Mouse (Mus musculus): ENCODE results near the gene Ckap5. TPM values are rescaled to one million over a fixed set of nuclear protein-coding genes. Genes with fewer than 3 reads are reported as not detected.
"Not testable (repeated sequence)": the region's sequence is repeated elsewhere in the genome, so short reads cannot be mapped to it uniquely, and the experiment has no call there.

Gene Ckap5
- polyA plus RNA-seq (2015; fragmentation: Nextera tagmentation; extraction: Ambion mirVana): 54.3 and 64.1 TPM in 2 replicates

DNA sequence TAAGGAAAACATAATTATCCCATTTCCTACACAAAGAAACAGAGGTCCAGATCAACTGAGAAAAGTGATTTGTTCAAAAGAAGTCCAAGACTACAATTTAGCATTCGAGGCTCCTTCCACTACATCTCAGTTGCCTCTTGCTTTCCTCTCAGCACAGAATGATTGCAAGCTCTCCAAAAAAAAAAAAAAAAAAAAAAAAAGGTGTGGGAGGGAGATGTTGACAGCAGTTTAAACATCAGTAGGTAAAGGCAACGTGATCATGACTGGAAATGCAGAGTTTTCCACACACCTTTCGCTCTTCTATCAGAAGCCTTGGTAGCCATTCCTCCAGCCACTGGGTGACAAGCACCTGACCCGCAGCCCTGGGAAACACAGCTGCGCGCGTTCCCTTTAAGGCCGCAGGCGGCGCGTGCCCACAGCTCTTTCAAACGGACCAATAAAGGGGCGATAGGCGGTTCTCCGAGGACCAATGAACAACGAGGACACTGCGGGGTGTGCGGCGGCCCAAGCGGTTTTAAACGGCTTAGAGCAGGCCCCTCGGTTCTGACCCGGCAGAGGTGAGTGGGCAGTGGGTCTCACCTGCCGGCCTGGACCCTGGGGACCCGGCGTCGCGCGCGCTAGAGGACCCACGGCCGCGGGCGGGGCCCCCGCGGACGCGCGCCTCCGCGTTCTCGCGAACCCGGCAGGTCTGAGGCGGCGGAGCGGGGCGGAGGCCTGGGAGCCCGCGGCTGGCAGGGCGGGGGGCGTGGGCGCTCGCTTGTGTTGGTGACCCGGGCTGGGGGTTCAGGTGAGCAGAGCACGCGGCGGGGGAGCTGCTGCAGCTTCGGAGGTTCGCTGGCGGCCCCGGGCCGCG is at the start of gene Ckap5:
Ckap5 (plus strand) TSS at position 469 of the 853 bp plus-strand sequence.
- WGBS: under 1% methylated on average over 64 of the region's 64 CpGs
- Histone ChIP-seq H3K36me3 (ENCODE audit: control insufficient read depth, insufficient read depth, low read length) (0 out of 2 replicates have a peak, but pooled peaks cover 4% of the 10 kb centered on the region), H3K9me3 (replicated peaks; ENCODE audit: control insufficient read depth, low read length) (no peaks in the 10 kb centered on the region), H3K27me3 (ENCODE audit: control insufficient read depth, insufficient read depth, low read length) (no peaks in the 10 kb centered on the region), H3K4me2 (ENCODE audit: low read depth, low read length) (peak within 1 kb of the TSS; percentile 53), H3K27ac (ENCODE audit: low read length) (peak within 1 kb of the TSS; percentile 81), H3K4me3 (replicated peaks; ENCODE audit: low read length) (peak within 1 kb of the TSS; percentile 85), H3K9ac (ENCODE audit: low read length) (peak within 1 kb of the TSS; percentile 95), H3K4me1 (ENCODE audit: control insufficient read depth, insufficient read depth, low read length) (no peaks in the 10 kb centered on the region)
- ATAC-seq (ENCODE audit: insufficient read depth, low FRiP score): peak; percentile 99

- Histone ChIP-seq H3K36me3 (ENCODE audit: control insufficient read depth, insufficient read depth, low read length) (peaks cover 4% of the 10 kb centered on the region; the same call in 1 of the 2 replicates), H3K9ac (ENCODE audit: low read length) (no peak overlapping the region), H3K4me2 (ENCODE audit: low read depth, low read length) (no peak overlapping the region), H3K4me3 (replicated peaks; ENCODE audit: low read length) (no peak overlapping the region), H3K9me3 (replicated peaks; ENCODE audit: control insufficient read depth, low read length) (no peaks in the 10 kb centered on the region), H3K27me3 (ENCODE audit: control insufficient read depth, insufficient read depth, low read length) (no peaks in the 10 kb centered on the region), H3K27ac (ENCODE audit: low read length) (no peak overlapping the region), H3K4me1 (ENCODE audit: control insufficient read depth, insufficient read depth, low read length) (peaks cover 10% of the 10 kb centered on the region; the same call in 1 of the 2 replicates)
- ATAC-seq (ENCODE audit: insufficient read depth, low FRiP score): no peak
- 75% methylated on average over 7 of the region's 7 CpGs for WGBS
Observed at GRCm38 (mm10) chr2:91476841-91477240, 49.7 kb upstream of the Ckap5 start.

DNA sequence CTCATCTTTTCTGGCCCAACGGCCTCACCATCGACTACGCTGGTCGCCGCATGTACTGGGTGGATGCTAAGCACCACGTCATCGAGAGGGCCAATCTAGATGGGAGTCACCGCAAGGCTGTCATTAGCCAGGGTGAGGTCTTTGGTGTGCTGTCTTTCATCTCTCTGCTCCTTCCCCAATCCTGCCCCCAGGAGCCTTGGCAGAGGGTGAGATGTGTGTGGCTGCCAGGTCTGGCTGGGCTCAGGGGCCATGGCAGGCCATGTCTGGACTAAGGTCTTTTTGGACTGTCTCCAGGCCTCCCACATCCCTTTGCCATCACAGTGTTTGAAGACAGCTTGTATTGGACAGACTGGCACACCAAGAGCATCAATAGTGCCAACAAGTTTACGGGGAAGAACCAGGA is 46.2 kb upstream of the Ckap5 start:
- Histone ChIP-seq H3K4me1 (ENCODE audit: control insufficient read depth, insufficient read depth, low read length) (0 out of 2 replicates have a peak, but pooled peaks cover 6% of the 10 kb centered on the region), H3K9ac (ENCODE audit: low read length) (no peak overlapping the region), H3K4me2 (ENCODE audit: low read depth, low read length) (no peak overlapping the region), H3K27ac (ENCODE audit: low read length) (no peak overlapping the region), H3K4me3 (replicated peaks; ENCODE audit: low read length) (no peak overlapping the region), H3K36me3 (ENCODE audit: control insufficient read depth, insufficient read depth, low read length) (no peaks in the 10 kb centered on the region), H3K9me3 (replicated peaks; ENCODE audit: control insufficient read depth, low read length) (no peaks in the 10 kb centered on the region), H3K27me3 (ENCODE audit: control insufficient read depth, insufficient read depth, low read length) (no peaks in the 10 kb centered on the region)
- no peak for ATAC-seq (ENCODE audit: insufficient read depth, low FRiP score)
- 94% methylated on average over 9 of the region's 9 CpGs for WGBS

DNA sequence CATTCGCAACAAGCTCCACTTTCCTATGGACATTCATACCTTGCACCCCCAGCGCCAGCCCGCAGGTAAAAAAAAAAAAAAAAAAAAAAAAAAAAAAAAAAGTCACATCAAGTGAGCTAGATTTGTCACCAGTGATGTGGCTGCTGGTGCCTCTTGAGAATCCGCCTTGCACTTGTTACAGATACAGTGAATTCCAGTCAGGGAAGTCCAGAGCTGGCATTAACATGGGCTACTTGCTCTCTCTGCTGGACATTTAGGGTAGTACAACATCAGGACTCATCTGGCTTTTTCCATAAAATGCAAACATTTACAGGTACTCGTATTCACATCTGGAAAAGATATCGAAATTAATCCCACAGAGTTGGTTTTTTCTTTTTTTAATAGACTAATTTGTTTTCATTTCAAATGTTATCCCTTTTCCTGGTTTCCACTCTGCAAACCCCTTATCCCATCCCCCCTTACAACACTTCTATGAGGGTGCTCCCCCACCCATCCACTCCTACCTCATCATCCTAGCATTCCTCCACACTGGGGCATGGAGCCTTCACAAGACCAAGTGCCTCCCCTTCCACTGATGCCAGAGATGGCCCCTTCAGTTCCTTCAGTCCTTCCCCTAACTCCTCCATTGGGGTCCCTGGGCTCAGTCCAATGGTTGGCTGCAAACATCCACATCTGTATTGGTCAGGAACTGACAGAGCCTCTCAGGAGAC is 45.6 kb upstream of the Ckap5 start:
- Histone ChIP-seq H3K36me3 (ENCODE audit: control insufficient read depth, insufficient read depth, low read length) (peaks cover 4% of the 10 kb centered on the region; the same call in 1 of the 2 replicates), H3K4me2 (ENCODE audit: low read depth, low read length) (no peak overlapping the region), H3K4me3 (replicated peaks; ENCODE audit: low read length) (no peak overlapping the region), H3K27me3 (ENCODE audit: control insufficient read depth, insufficient read depth, low read length) (no peaks in the 10 kb centered on the region), H3K9ac (ENCODE audit: low read length) (no peak overlapping the region), H3K27ac (ENCODE audit: low read length) (no peak overlapping the region), H3K4me1 (ENCODE audit: control insufficient read depth, insufficient read depth, low read length) (0 out of 2 replicates have a peak, but pooled peaks cover 4% of the 10 kb centered on the region), H3K9me3 (replicated peaks; ENCODE audit: control insufficient read depth, low read length) (no peaks in the 10 kb centered on the region)
- peak; percentile 63; the same call in 1 of the 2 replicates for ATAC-seq (ENCODE audit: insufficient read depth, low FRiP score)
- WGBS: 54% methylated on average over 6 of the region's 6 CpGs

DNA sequence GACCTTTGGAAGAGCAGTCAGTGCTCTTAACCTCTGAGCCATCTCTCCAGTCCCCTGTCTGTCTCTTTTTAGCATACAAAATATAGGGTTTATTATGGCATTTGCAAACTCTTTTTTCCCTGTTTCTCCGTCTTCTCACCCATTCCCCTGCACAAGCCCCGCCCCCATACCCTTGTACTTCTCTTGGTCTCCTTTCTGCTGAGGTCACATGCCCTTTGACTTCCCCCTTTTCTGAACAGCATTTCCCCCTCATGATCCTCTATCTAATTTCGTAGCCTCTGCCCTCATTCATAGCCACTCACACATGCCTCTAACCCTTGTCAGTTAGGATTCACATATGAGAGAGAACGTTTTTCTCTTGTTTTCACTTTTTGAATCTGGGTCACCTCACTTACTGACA is 41.9 kb upstream of the Ckap5 start:
- H3K9ac ChIP-seq (ENCODE audit: low read length): no peak overlapping the region
- H3K27me3 ChIP-seq (ENCODE audit: control insufficient read depth, insufficient read depth, low read length): no peaks in the 10 kb centered on the region
- 79% methylated on average over 4 of the region's 4 CpGs for WGBS
- ATAC-seq (ENCODE audit: insufficient read depth, low FRiP score): no peak
- no peak overlapping the region for H3K27ac ChIP-seq (ENCODE audit: low read length)
- no peaks in the 10 kb centered on the region for H3K9me3 ChIP-seq (replicated peaks; ENCODE audit: control insufficient read depth, low read length)
- no peaks in the 10 kb centered on the region for H3K4me1 ChIP-seq (ENCODE audit: control insufficient read depth, insufficient read depth, low read length)
- no peak overlapping the region for H3K4me3 ChIP-seq (replicated peaks; ENCODE audit: low read length)
- H3K36me3 ChIP-seq (ENCODE audit: control insufficient read depth, insufficient read depth, low read length): peaks cover 7% of the 10 kb centered on the region
- H3K4me2 ChIP-seq (ENCODE audit: low read depth, low read length): no peak overlapping the region

DNA sequence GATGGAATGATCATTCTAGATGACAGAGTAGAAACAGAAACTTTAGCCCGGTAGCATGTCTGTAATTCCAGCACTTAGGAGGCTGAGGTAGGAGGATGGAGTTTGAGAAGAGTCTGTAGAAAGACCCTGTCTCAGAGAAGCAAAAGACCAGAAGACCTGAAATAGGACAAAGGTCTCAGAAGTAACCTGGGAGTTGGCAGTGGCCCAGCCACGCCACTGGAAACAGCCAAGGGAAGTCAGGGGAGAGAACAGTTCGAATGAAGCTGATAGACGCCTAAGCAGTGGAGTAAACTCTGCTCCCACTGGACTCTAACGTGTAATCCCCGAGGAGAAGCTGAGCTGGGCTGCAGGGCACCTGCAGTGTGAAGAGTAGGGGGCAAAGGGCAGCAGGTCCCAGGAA is 41.3 kb upstream of the Ckap5 start:
- no peak overlapping the region for H3K27ac ChIP-seq (ENCODE audit: low read length)
- H3K27me3 ChIP-seq (ENCODE audit: control insufficient read depth, insufficient read depth, low read length): no peaks in the 10 kb centered on the region
- H3K4me2 ChIP-seq (ENCODE audit: low read depth, low read length): no peak overlapping the region
- peaks cover 7% of the 10 kb centered on the region for H3K36me3 ChIP-seq (ENCODE audit: control insufficient read depth, insufficient read depth, low read length)
- H3K9me3 ChIP-seq (replicated peaks; ENCODE audit: control insufficient read depth, low read length): no peaks in the 10 kb centered on the region
- no peaks in the 10 kb centered on the region for H3K4me1 ChIP-seq (ENCODE audit: control insufficient read depth, insufficient read depth, low read length)
- 83% methylated on average over 6 of the region's 6 CpGs for WGBS
- H3K4me3 ChIP-seq (replicated peaks; ENCODE audit: low read length): no peak overlapping the region
- no peak overlapping the region for H3K9ac ChIP-seq (ENCODE audit: low read length)
- ATAC-seq (ENCODE audit: insufficient read depth, low FRiP score): no peak

DNA sequence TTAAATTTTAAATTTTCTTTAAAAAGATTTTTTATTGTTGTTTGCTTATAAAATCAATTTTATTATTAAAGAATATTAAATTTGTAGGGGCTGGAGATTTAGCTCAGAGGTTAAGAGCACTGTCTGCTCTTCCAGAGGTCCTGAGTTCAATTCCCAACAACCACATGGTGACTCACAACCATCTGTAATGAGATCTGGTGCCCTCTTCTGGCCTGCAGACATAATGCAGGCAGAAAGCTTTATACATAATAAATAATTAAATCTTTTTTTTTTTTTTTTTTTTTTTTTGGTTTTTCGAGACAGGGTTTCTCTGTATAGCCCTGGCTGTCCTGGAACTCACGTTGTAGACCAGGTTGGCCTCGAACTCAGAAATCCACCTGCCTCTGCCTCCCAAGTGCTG is 39.3 kb upstream of the Ckap5 start:
- not testable (repeated sequence) for H3K4me2 ChIP-seq (ENCODE audit: low read depth, low read length); H3K36me3 ChIP-seq (ENCODE audit: control insufficient read depth, insufficient read depth, low read length); H3K9ac ChIP-seq (ENCODE audit: low read length); H3K4me1 ChIP-seq (ENCODE audit: control insufficient read depth, insufficient read depth, low read length); H3K4me3 ChIP-seq (replicated peaks; ENCODE audit: low read length); H3K27ac ChIP-seq (ENCODE audit: low read length); H3K9me3 ChIP-seq (replicated peaks; ENCODE audit: control insufficient read depth, low read length); ATAC-seq (ENCODE audit: insufficient read depth, low FRiP score); H3K27me3 ChIP-seq (ENCODE audit: control insufficient read depth, insufficient read depth, low read length)
- 35% methylated on average over 3 of the region's 3 CpGs for WGBS

DNA sequence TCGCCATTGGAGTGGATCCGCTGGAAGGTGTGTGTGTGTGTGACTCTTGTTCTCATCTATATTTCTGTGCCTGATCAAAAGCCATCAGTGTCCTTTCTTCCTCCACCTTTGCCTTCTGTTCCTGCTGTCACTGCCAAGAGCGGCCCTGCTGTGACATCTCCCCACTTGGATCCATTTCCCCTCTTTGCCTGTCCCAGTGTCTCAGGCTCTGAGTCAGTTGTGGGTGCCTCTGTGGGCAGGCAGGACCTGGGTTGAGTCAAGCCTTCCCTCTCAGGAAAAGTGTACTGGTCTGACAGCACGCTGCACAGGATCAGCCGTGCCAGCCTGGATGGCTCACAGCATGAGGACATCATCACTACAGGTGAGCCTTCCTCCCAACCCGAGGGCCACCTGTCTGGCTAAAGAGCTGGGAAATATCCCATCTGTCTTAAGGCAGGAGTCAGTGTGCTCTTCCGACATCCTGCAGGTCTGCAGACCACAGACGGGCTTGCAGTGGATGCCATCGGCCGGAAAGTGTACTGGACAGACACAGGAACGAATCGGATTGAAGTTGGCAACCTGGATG is 34.4 kb upstream of the Ckap5 start:
- Histone ChIP-seq H3K36me3 (ENCODE audit: control insufficient read depth, insufficient read depth, low read length) (peaks cover 20% of the 10 kb centered on the region), H3K4me3 (replicated peaks; ENCODE audit: low read length) (no peak overlapping the region), H3K4me1 (ENCODE audit: control insufficient read depth, insufficient read depth, low read length) (no peaks in the 10 kb centered on the region), H3K27me3 (ENCODE audit: control insufficient read depth, insufficient read depth, low read length) (no peaks in the 10 kb centered on the region), H3K4me2 (ENCODE audit: low read depth, low read length) (no peak overlapping the region), H3K9ac (ENCODE audit: low read length) (no peak overlapping the region), H3K27ac (ENCODE audit: low read length) (no peak overlapping the region), H3K9me3 (replicated peaks; ENCODE audit: control insufficient read depth, low read length) (no peaks in the 10 kb centered on the region)
- 93% methylated on average over 12 of the region's 12 CpGs for whole genome bisulfite sequencing
- no peak for ATAC-seq (ENCODE audit: insufficient read depth, low FRiP score)

DNA sequence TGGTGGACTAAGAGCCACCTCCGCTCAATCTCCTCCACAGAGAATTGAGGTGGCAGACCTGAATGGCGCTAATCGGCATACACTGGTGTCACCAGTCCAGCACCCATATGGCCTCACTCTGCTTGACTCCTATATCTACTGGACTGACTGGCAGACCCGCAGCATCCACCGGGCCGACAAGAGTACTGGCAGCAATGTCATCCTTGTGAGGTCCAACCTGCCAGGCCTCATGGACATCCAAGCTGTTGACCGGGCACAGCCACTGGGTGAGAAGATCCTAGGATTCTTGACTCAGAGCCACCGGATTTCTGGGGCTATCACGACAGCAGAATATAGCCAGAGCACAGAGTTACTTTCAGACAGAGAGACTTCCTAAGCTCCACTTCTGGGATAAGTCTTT is 32.6 kb upstream of the Ckap5 start:
- H3K36me3 ChIP-seq (ENCODE audit: control insufficient read depth, insufficient read depth, low read length): peaks cover 28% of the 10 kb centered on the region; the same call in 1 of the 2 replicates
- H3K4me3 ChIP-seq (replicated peaks; ENCODE audit: low read length): no peak overlapping the region
- no peak overlapping the region for H3K9ac ChIP-seq (ENCODE audit: low read length)
- 96% methylated on average over 9 of the region's 9 CpGs for WGBS
- H3K4me1 ChIP-seq (ENCODE audit: control insufficient read depth, insufficient read depth, low read length): no peaks in the 10 kb centered on the region
- no peak overlapping the region for H3K27ac ChIP-seq (ENCODE audit: low read length)
- H3K9me3 ChIP-seq (replicated peaks; ENCODE audit: control insufficient read depth, low read length): no peaks in the 10 kb centered on the region
- no peak for ATAC-seq (ENCODE audit: insufficient read depth, low FRiP score)
- no peaks in the 10 kb centered on the region for H3K27me3 ChIP-seq (ENCODE audit: control insufficient read depth, insufficient read depth, low read length)
- H3K4me2 ChIP-seq (ENCODE audit: low read depth, low read length): no peak overlapping the region
